Mouse (Mus musculus) c-Kit-negative CD71-positive TER-119-positive erythroid progenitor cells, embryonic 14.5 days (primary cell): ENCODE results near the gene BC035947.
A peak's percentile ranks its signal among the peaks of the same experiment; 100 is the strongest.
"Not testable (repeated sequence)": the region's sequence is repeated elsewhere in the genome, so short reads cannot be mapped to it uniquely, and the experiment has no call there.

Experiments used
- DNase-seq: peaks from one replicate; pipeline ENCODE4 v3.0.0-alpha.2; 2013; ENCODE audit warnings: low read depth, low spot score

The BC035947 gene

GRCm38 (mm10) chr1:78501856-78502255 lies 10.1 kb downstream of the BC035947 start:
- not testable (repeated sequence) for DNase-seq

- DNase-seq = no peak
Measured at GRCm38 (mm10) chr1:78501036-78501435, 10.9 kb downstream of the BC035947 start.

- DNase-seq = no peak
Measured at GRCm38 (mm10) chr1:78490143-78490542, 21.8 kb downstream of the BC035947 start.

- peak; percentile 86 for DNase-seq
Measured at GRCm38 (mm10) chr1:78488752-78489492, 23.0 kb downstream of the BC035947 start, which contains the start of gene Farsb. Farsb (minus strand) TSS chr1:78488897.

- DNase-seq = no peak
Measured at GRCm38 (mm10) chr1:78488427-78488751, 23.6 kb downstream of the BC035947 start.

GRCm38 (mm10) chr1:78484361-78484760 lies 27.6 kb downstream of the BC035947 start:
- DNase-seq = no peak

GRCm38 (mm10) chr1:78483430-78483829 lies 28.5 kb downstream of the BC035947 start:
- DNase-seq = no peak

GRCm38 (mm10) chr1:78472441-78472840 lies 39.5 kb downstream of the BC035947 start:
- DNase-seq = no peak

GRCm38 (mm10) chr1:78454659-78455058 lies 57.3 kb downstream of the BC035947 start:
- DNase-seq = no peak

- no peak for DNase-seq
Measured at GRCm38 (mm10) chr1:78453886-78454285, 58.1 kb downstream of the BC035947 start.

- no peak for DNase-seq
Measured at GRCm38 (mm10) chr1:78452544-78452943, 59.4 kb downstream of the BC035947 start.

GRCm38 (mm10) chr1:78451070-78451854 lies 60.7 kb downstream of the BC035947 start:
- no peak for DNase-seq

GRCm38 (mm10) chr1:78448091-78448490 lies 63.9 kb downstream of the BC035947 start:
- no peak for DNase-seq
